Comparison of ENCODE assay signal across 9 mouse cellular contexts in the genomic region with DNA sequence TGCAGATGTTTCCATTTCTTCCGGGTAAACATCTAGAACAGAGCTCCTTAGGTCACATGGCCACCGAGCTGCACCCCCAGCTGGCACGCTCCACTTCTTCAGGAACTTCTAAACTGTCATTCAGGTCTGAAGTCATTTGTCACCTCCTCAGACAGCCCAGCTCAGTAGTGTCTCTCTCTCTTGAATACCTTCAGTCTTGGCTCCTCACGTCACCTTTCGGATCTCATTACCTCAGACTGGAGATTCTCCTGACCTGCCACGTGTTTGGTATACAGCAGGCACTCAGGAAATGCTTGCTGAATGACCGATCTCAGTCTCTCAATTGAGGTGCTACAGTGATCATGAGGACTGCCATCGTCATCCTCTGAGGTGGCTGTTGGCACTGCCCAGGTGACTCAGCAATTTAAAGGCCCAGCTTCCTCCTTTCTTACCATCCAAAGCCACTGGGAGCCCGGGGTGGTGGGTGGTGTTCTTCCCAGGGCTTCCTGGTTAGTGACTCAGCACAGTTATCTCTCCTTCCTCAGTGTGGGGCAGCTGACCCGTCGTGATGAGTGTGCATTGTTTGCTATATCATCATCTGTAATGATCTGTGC. TPM values are rescaled to one million over a fixed set of nuclear protein-coding genes. Genes with fewer than 3 reads are reported as not detected.
DNase-seq lines count a peak whose midpoint lies in the region; ATAC-seq and TF ChIP-seq lines count a peak whose summit lies in the region.
"Had no signal": no experiment of that assay in that cellular context is flagged by ENCODE, and none has a peak within 500 bp of the region (broad histone marks: within the 10 kb centered on the region; RNA-seq: fewer than 3 reads in every experiment).

No protein-coding gene starts in this region.

- H3K9me3 ChIP-seq in lung, embryonic 14.5 days (ENCODE audit: low read depth, low read length), result no peaks in the 10 kb centered on the region
- H3K9me3 ChIP-seq in erythroblast, embryonic 14.5 days (ENCODE audit: control insufficient read depth, low read length), result peaks cover 7% of the 10 kb centered on the region
- H3K9me3 ChIP-seq in forebrain, embryonic 14.5 days (replicated peaks; ENCODE audit: control insufficient read depth, low read length), result no peaks in the 10 kb centered on the region; the same call in 1 of the 2 replicates

- no peaks in the 10 kb centered on the region for H3K27me3 ChIP-seq in lung, embryonic 14.5 days (ENCODE audit: insufficient read depth, low read length)
- H3K27me3 ChIP-seq in erythroblast, embryonic 14.5 days (ENCODE audit: control insufficient read depth), result no peaks in the 10 kb centered on the region
- no peaks in the 10 kb centered on the region for H3K27me3 ChIP-seq in forebrain, embryonic 14.5 days (replicated peaks; ENCODE audit: control insufficient read depth, insufficient read depth, low read length)

- no peak overlapping the region for H3K9ac ChIP-seq in lung, embryonic 14.5 days
- H3K9ac ChIP-seq in forebrain, embryonic 14.5 days (ENCODE audit: low read length), result no peak overlapping the region

- H3K4me2 ChIP-seq in lung, embryonic 14.5 days, result no peak overlapping the region
- no peak overlapping the region for H3K4me2 ChIP-seq in forebrain, embryonic 14.5 days (ENCODE audit: low read length)

- peak overlapping the region; percentile 12; the same call in 1 of the 2 replicates for H3K27ac ChIP-seq in lung, embryonic 14.5 days (ENCODE audit: low read depth)
- no peak overlapping the region for H3K27ac ChIP-seq in forebrain, embryonic 14.5 days (ENCODE audit: low read depth, low read length)
- H3K27ac ChIP-seq: left cerebral cortex, adult 2 months had no signal

- H3K36me3 ChIP-seq in lung, embryonic 14.5 days (ENCODE audit: insufficient read depth), result no peaks in the 10 kb centered on the region
- H3K36me3 ChIP-seq in erythroblast, embryonic 14.5 days (ENCODE audit: control insufficient read depth), result peaks cover 9% of the 10 kb centered on the region; the same call in 1 of the 2 replicates
- H3K36me3 ChIP-seq in forebrain, embryonic 14.5 days (ENCODE audit: control insufficient read depth, insufficient read depth, low read length), result no peaks in the 10 kb centered on the region

- peak; percentile 76 for ATAC-seq in lung, embryonic 14.5 days (ENCODE audit: insufficient read depth)
- no peak for ATAC-seq in forebrain, embryonic 14.5 days

- WGBS in lung, embryonic 14.5 days, result 67% methylated on average over 11 of the region's 11 CpGs
- WGBS in lung, adult 2 months, result 56% methylated on average over 11 of the region's 11 CpGs
- WGBS in forebrain, embryonic 14.5 days, result 87% methylated on average over 11 of the region's 11 CpGs

- no peak for DNase-seq in lung, embryonic 14.5 days
- DNase-seq in lung, adult 2 months, result no peak
- peak; percentile 65 for DNase-seq in lung, postnatal 36 days
- peak; percentile 59 for DNase-seq in thymus, postnatal 14 days
- no peak for DNase-seq in gastrocnemius, postnatal 25 days
- DNase-seq in forebrain, embryonic 14.5 days (ENCODE audit: low spot score), result no peak
- DNase-seq in kidney, postnatal 25 days, result no peak

- 0 out of 2 replicates have a peak, but pooled peaks cover 2% of the 10 kb centered on the region for H3K4me1 ChIP-seq in lung, embryonic 14.5 days (ENCODE audit: insufficient read depth)
- H3K4me1 ChIP-seq in lung, adult 2 months (ENCODE audit: control insufficient read depth, insufficient read depth, low read length), result peaks cover 14% of the 10 kb centered on the region
- H3K4me1 ChIP-seq in erythroblast, embryonic 14.5 days (ENCODE audit: control insufficient read depth), result peaks cover 70% of the 10 kb centered on the region
- no peaks in the 10 kb centered on the region for H3K4me1 ChIP-seq in forebrain, embryonic 14.5 days (ENCODE audit: control insufficient read depth, insufficient read depth, low read length)

- TF ChIP-seq POLR2A in lung, adult 2 months (IDR thresholded peaks at IDR 0.05; ENCODE audit: borderline replicate concordance, extremely low read depth, low read depth, low read length), result no peak

- H3K4me3 ChIP-seq in lung, embryonic 14.5 days (ENCODE audit: low read depth, low read length), result no peak overlapping the region
- no peak overlapping the region for H3K4me3 ChIP-seq in lung, adult 2 months (replicated peaks; ENCODE audit: extremely low read depth, low read depth, low read length)
- H3K4me3 ChIP-seq in erythroblast, embryonic 14.5 days (replicated peaks), result peak overlapping the region; percentile 64
- H3K4me3 ChIP-seq in forebrain, embryonic 14.5 days (ENCODE audit: low read depth, low read length), result no peak overlapping the region
- H3K4me3 ChIP-seq: left cerebral cortex, adult 2 months had no signal

- no peak for TF ChIP-seq CTCF in lung, embryonic 14.5 days (IDR thresholded peaks at IDR 0.05; ENCODE audit: low read depth)
- TF ChIP-seq CTCF in lung, adult 2 months (IDR thresholded peaks at IDR 0.05; ENCODE audit: insufficient read depth, low read length), result no peak

RNA-seq across cellular contexts. Expression of a gene that starts 19.9 kb away (rescaled TPM):
- polyA plus RNA-seq in lung, embryonic 14.5 days (2014; fragmentation: Nextera tagmentation; extraction: Ambion mirVana), result 34.8 and 39.3 TPM in 2 replicates
- polyA plus RNA-seq in lung, adult 2 months (2012; rRNA removed), result 36.6 and 39.3 TPM in 2 replicates
- polyA plus RNA-seq in erythroblast, embryonic 14.5 days (2012), result 19.6 and 21.1 TPM in 2 replicates
- total RNA-seq in gastrocnemius, postnatal 25 days (2021), result 1 to 10 TPM; 4.2 to 6.3 TPM
- polyA plus RNA-seq in forebrain, embryonic 14.5 days (2014; fragmentation: Nextera tagmentation; extraction: Ambion mirVana), result 70.5 and 86.6 TPM in 2 replicates

RNA-seq across cellular contexts. Expression of a gene that starts 43.6 kb away (rescaled TPM):
- 0.88 and 1.1 TPM in 2 replicates for polyA plus RNA-seq in lung, embryonic 14.5 days (2014; fragmentation: Nextera tagmentation; extraction: Ambion mirVana)
- 7.7 and 7.8 TPM in 2 replicates for polyA plus RNA-seq in lung, adult 2 months (2012; rRNA removed)
- 3.7 and 4.7 TPM in 2 replicates for polyA plus RNA-seq in erythroblast, embryonic 14.5 days (2012)
- total RNA-seq in gastrocnemius, postnatal 25 days (2021), result 1 to 10 TPM; 7.9 to 9.5 TPM
- polyA plus RNA-seq in forebrain, embryonic 14.5 days (2014; fragmentation: Nextera tagmentation; extraction: Ambion mirVana), result 6.8 and 7.9 TPM in 2 replicates

Comparison
In these comparisons a context has a peak if more than half of its experiments do, and no peak if none do; other contexts are left out.
1. DNase-seq: peak in lung, postnatal 36 days (single experiment) and thymus, postnatal 14 days (single experiment); none in lung, embryonic 14.5 days (single experiment), lung, adult 2 months (single experiment), gastrocnemius, postnatal 25 days (single experiment), forebrain, embryonic 14.5 days (single experiment) and kidney, postnatal 25 days (0 of 2).